Mouse (Mus musculus) heart, embryonic 11.5 days (tissue): ENCODE results near the gene Arrdc5. TPM values are rescaled to one million over a fixed set of nuclear protein-coding genes. Genes with fewer than 3 reads are reported as not detected.

ENCODE experiments used
- ATAC-seq: fragments of 200-750 bp; cut with Nextera tagmentation; replicated peaks from 2 replicates; pipeline ENCODE4 v1.8.0; 2017; ENCODE audit warnings: moderate library complexity; ENCODE audit not compliant: insufficient number of reproducible peaks, low FRiP score, low TSS enrichment
- H3K27ac ChIP-seq: fragments of 300-500 bp; sonication (generic); 2 replicates; pipeline ENCODE4 v1.5.1; 2014; ENCODE audit warnings: mild to moderate bottlenecking, low read depth, low read length
- H3K27me3 ChIP-seq: fragments of 300-500 bp; sonication (generic); 2 replicates; pipeline ENCODE4 v1.6.1; 2014; ENCODE audit warnings: mild to moderate bottlenecking, low read length, mixed read lengths; ENCODE audit not compliant: control insufficient read depth, insufficient read depth
- H3K36me3 ChIP-seq: fragments of 300-500 bp; sonication (generic); 2 replicates; pipeline ENCODE4 v1.6.1; 2014; ENCODE audit warnings: mild to moderate bottlenecking, low read length, moderate library complexity, mixed read lengths; ENCODE audit not compliant: control insufficient read depth, insufficient read depth
- H3K4me1 ChIP-seq: fragments of 300-500 bp; sonication (generic); 2 replicates; pipeline ENCODE4 v1.6.1; 2014; ENCODE audit warnings: low read length; ENCODE audit not compliant: control insufficient read depth, insufficient read depth
- H3K4me2 ChIP-seq: fragments of 300-500 bp; sonication (generic); 2 replicates; pipeline ENCODE4 v1.6.1; 2014; ENCODE audit warnings: mild to moderate bottlenecking, moderate library complexity
- H3K4me3 ChIP-seq: fragments of 300-500 bp; sonication (generic); 2 replicates; pipeline ENCODE4 v1.5.1; 2014; ENCODE audit warnings: low read depth, low read length
- H3K9ac ChIP-seq: fragments of 300-500 bp; sonication (generic); 2 replicates; pipeline ENCODE4 v1.6.1; 2014; ENCODE audit warnings: mild to moderate bottlenecking, low read depth, low read length, moderate library complexity
- H3K9me3 ChIP-seq: fragments of 300-500 bp; sonication (generic); replicated peaks from 2 replicates; pipeline ENCODE4 v1.6.1; 2016; ENCODE audit warnings: low read length; ENCODE audit not compliant: control insufficient read depth
- WGBS: fragments of 180-500 bp; shearing (Covaris S2); extraction: QIAGEN DNeasy Blood & Tissue Kit; methylation state at CpG from one replicate; pipeline ENCODE4 v1.1.7; 2014; ENCODE audit not compliant: insufficient replicate concordance; 5-methylcytosine and 5-hydroxymethylcytosine counted together
- polyA plus RNA-seq: library from polyadenylated mRNA; unstranded; fragments of >200 nt; fragmentation: Nextera tagmentation; extraction: Ambion mirVana; gene quantifications from 2 replicates; pipeline ENCODE4 v1.2.1, GENCODE M21; 2014

The Arrdc5 gene
- polyA plus RNA-seq, 1 experiment from 2014 or later: not detected

DNA sequence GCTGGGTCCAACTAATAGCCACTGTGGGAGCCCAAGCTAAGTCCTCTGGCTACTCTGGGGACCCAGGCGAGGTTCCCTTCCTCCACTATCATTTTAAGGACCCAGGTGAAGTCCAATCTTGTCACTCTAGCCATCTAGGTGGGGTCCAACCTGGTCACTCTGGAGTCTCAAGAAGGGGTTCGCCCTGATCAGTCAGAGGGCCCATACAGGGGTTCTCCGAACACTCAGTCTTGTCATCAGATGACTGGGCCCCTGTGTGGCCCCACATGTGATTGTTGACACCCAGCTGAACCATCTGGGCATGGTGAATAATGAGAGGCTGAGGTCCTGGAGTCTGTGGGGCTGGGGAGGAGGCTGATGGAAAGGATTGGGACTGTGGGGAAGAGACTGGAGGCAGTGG is 30.3 kb downstream of the Arrdc5 start:
- Histone ChIP-seq H3K9me3 (no peaks in the 10 kb centered on the region), H3K36me3 (peaks cover 20% of the 10 kb centered on the region), H3K27me3 (no peaks in the 10 kb centered on the region), H3K4me2 (peak overlapping the region; percentile 70), H3K4me3 (peak overlapping the region; percentile 36), H3K4me1 (peaks cover 10% of the 10 kb centered on the region; the same call in 1 of the 2 replicates), H3K9ac (peak overlapping the region; percentile 62), H3K27ac (peak overlapping the region; percentile 67)
- ATAC-seq: no peak
- 73% methylated on average over 3 of the region's 3 CpGs for WGBS

- Histone ChIP-seq H3K4me3 (peak overlapping the region; percentile 36), H3K4me2 (peak overlapping the region; percentile 70), H3K27ac (peak overlapping the region; percentile 67), H3K9ac (peak overlapping the region; percentile 62), H3K4me1 (peaks cover 10% of the 10 kb centered on the region; the same call in 1 of the 2 replicates), H3K27me3 (no peaks in the 10 kb centered on the region), H3K9me3 (no peaks in the 10 kb centered on the region), H3K36me3 (peaks cover 20% of the 10 kb centered on the region)
- peak; percentile 58 for ATAC-seq
- WGBS: 20% methylated on average over 12 of the region's 12 CpGs
Measured at GRCm38 (mm10) chr17:56269153-56269630, 30.9 kb downstream of the Arrdc5 start.

GRCm38 (mm10) chr17:56266271-56266670 is 33.8 kb downstream of the Arrdc5 start:
- Histone ChIP-seq H3K27me3 (no peaks in the 10 kb centered on the region), H3K4me3 (no peak overlapping the region), H3K36me3 (peaks cover 6% of the 10 kb centered on the region; the same call in 1 of the 2 replicates), H3K9ac (no peak overlapping the region), H3K9me3 (no peaks in the 10 kb centered on the region), H3K27ac (no peak overlapping the region), H3K4me1 (peaks cover 15% of the 10 kb centered on the region), H3K4me2 (no peak overlapping the region)
- ATAC-seq: no peak
- WGBS: 44% methylated on average over 3 of the region's 3 CpGs

GRCm38 (mm10) chr17:56265869-56266268 is 34.2 kb downstream of the Arrdc5 start:
- no peak overlapping the region for H3K4me2 ChIP-seq
- WGBS: 92% methylated on average over 3 of the region's 3 CpGs
- ATAC-seq: no peak
- no peak overlapping the region for H3K27ac ChIP-seq
- H3K4me3 ChIP-seq: no peak overlapping the region
- no peaks in the 10 kb centered on the region for H3K9me3 ChIP-seq
- H3K27me3 ChIP-seq: no peaks in the 10 kb centered on the region
- H3K4me1 ChIP-seq: peaks cover 18% of the 10 kb centered on the region
- H3K36me3 ChIP-seq: peaks cover 2% of the 10 kb centered on the region; the same call in 1 of the 2 replicates
- H3K9ac ChIP-seq: no peak overlapping the region

DNA sequence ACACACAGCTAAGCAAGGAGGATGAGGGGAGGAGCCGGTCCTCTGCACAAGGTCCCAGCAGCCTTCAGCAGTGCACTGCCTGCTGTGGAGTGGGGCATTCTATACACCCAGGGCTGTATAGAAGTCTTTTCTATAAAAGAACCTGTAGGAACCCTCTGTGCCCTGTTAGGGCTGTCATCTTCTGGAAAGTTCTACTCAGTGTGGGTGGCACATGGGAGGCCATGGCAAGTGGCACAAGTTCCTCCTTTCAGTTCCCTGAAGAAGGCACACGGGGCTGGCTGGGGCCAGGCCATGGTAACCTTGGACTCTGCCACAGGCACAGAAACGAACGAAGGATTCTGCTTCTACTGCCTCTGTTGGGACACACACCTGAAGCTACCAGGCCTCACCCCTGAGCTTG is 35.1 kb downstream of the Arrdc5 start:
- Histone ChIP-seq H3K4me2 (no peak overlapping the region), H3K27ac (no peak overlapping the region)

GRCm38 (mm10) chr17:56264020-56264419 is 36.1 kb downstream of the Arrdc5 start:
- Histone ChIP-seq H3K36me3 (peaks cover 6% of the 10 kb centered on the region), H3K9ac (no peak overlapping the region), H3K4me1 (peaks cover 23% of the 10 kb centered on the region), H3K4me3 (no peak overlapping the region), H3K9me3 (no peaks in the 10 kb centered on the region), H3K27me3 (no peaks in the 10 kb centered on the region), H3K4me2 (no peak overlapping the region), H3K27ac (no peak overlapping the region)
- ATAC-seq: peak; percentile 50; the same call in 1 of the 2 replicates
- WGBS: 23% methylated on average over 8 of the region's 8 CpGs

More for the DNA sequence above, 35.1 kb downstream of the Arrdc5 start:
- H3K27me3 ChIP-seq: no peaks in the 10 kb centered on the region
- no peaks in the 10 kb centered on the region for H3K9me3 ChIP-seq
- WGBS: 87% methylated on average over 4 of the region's 4 CpGs
- no peak overlapping the region for H3K9ac ChIP-seq
- no peak overlapping the region for H3K4me3 ChIP-seq
- H3K36me3 ChIP-seq: peaks cover under 1% of the 10 kb centered on the region
- peaks cover 20% of the 10 kb centered on the region for H3K4me1 ChIP-seq
- no peak for ATAC-seq

DNA sequence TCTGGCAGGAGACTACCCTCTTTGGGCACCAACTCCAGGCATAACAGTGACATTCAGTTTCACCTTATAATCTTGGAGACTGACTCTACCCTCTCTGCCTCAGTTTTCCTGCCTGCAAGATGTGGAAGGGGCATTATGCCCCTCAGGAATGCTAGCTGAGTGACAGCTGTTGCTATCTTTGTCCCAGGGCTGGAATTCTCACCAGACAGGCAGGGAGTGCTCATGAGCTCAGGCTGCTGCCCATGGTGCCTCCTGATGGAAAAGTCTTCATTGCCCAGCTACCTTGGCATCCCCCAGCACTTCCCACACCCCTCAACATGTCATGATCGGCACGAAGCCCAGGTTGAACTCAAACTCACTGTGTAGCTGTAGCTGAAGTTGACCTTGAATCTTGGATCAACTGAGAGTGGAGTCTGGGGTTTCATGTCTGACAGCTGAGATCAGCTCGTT is 37.4 kb downstream of the Arrdc5 start:
- Histone ChIP-seq H3K9me3 (no peaks in the 10 kb centered on the region), H3K4me1 (peaks cover 33% of the 10 kb centered on the region), H3K4me3 (no peak overlapping the region), H3K9ac (peak overlapping the region; percentile 19; the same call in 1 of the 2 replicates), H3K4me2 (peak overlapping the region; percentile 14; the same call in 1 of the 2 replicates), H3K36me3 (peaks cover 11% of the 10 kb centered on the region), H3K27me3 (no peaks in the 10 kb centered on the region), H3K27ac (peak overlapping the region; percentile 63)
- ATAC-seq: no peak
- WGBS: 74% methylated on average over 3 of the region's 3 CpGs

- no peaks in the 10 kb centered on the region for H3K9me3 ChIP-seq
- peaks cover 11% of the 10 kb centered on the region for H3K36me3 ChIP-seq
- no peak overlapping the region for H3K4me3 ChIP-seq
- H3K4me1 ChIP-seq: peaks cover 37% of the 10 kb centered on the region
- no peak overlapping the region for H3K9ac ChIP-seq
- H3K27ac ChIP-seq: no peak overlapping the region
- H3K27me3 ChIP-seq: no peaks in the 10 kb centered on the region
- no peak overlapping the region for H3K4me2 ChIP-seq
- WGBS: 75% methylated on average over 3 of the region's 3 CpGs
- ATAC-seq: no peak
Measured at GRCm38 (mm10) chr17:56261166-56261565, 38.9 kb downstream of the Arrdc5 start.
